Mouse (Mus musculus): ENCODE results near the gene Mpdu1.
A peak's percentile ranks its signal among the peaks of the same experiment; 100 is the strongest.

Gene Mpdu1

GRCm38 (mm10) chr11:69689891-69690290 lies 27.4 kb upstream of the Mpdu1 start:
- no peak for DNase-seq

GRCm38 (mm10) chr11:69687061-69687460 lies 24.6 kb upstream of the Mpdu1 start:
- DNase-seq: no peak

GRCm38 (mm10) chr11:69686377-69686776 lies 23.9 kb upstream of the Mpdu1 start:
- DNase-seq: peak; percentile 83 to 87

GRCm38 (mm10) chr11:69685526-69686148 lies 23.2 kb upstream of the Mpdu1 start, which contains the start of gene Tnfsf13:
Gene Tnfsf13, minus strand, starts transcription at chr11:69685784.
- DNase-seq: peak; percentile 59 to 74

GRCm38 (mm10) chr11:69684936-69685335 lies 22.5 kb upstream of the Mpdu1 start:
- DNase-seq: no peak

- DNase-seq: no peak
Observed at GRCm38 (mm10) chr11:69684128-69684745, 21.8 kb upstream of the Mpdu1 start.

GRCm38 (mm10) chr11:69683576-69683975 lies 21.1 kb upstream of the Mpdu1 start:
- DNase-seq: no peak

GRCm38 (mm10) chr11:69682840-69683533 lies 20.5 kb upstream of the Mpdu1 start:
- DNase-seq: peak; percentile 95

GRCm38 (mm10) chr11:69682209-69682839 lies 19.9 kb upstream of the Mpdu1 start:
- DNase-seq: no peak

- DNase-seq: peak; percentile 98 to 99
Observed at GRCm38 (mm10) chr11:69681314-69682208, 19.1 kb upstream of the Mpdu1 start, which contains the start of gene Senp3. Gene Senp3, minus strand, starts transcription at chr11:69682084.

- no peak for DNase-seq
Observed at GRCm38 (mm10) chr11:69680136-69680855, 17.9 kb upstream of the Mpdu1 start.

GRCm38 (mm10) chr11:69679144-69679543 lies 16.7 kb upstream of the Mpdu1 start:
- DNase-seq: no peak

GRCm38 (mm10) chr11:69672211-69672706 lies 9.8 kb upstream of the Mpdu1 start, which contains the start of gene Eif4a1:
Gene Eif4a1, minus strand, starts transcription at chr11:69672423.
- DNase-seq: peak; percentile 100

GRCm38 (mm10) chr11:69671726-69672124 lies 9.3 kb upstream of the Mpdu1 start:
- no peak for DNase-seq

- peak; percentile 97 to 98 for DNase-seq
Observed at GRCm38 (mm10) chr11:69670786-69671725, 8.6 kb upstream of the Mpdu1 start.

GRCm38 (mm10) chr11:69666665-69667005 lies 4.2 kb upstream of the Mpdu1 start:
- no peak for DNase-seq

GRCm38 (mm10) chr11:69665961-69666664 lies 3.7 kb upstream of the Mpdu1 start, which contains the start of gene Cd68:
Gene Cd68, minus strand, starts transcription at chr11:69666153.
- DNase-seq: peak; percentile 55 to 63

- DNase-seq: peak in 1 of 2 experiments; percentile 23
Observed at GRCm38 (mm10) chr11:69665457-69665960, 3.1 kb upstream of the Mpdu1 start.

GRCm38 (mm10) chr11:69664841-69665240 lies 2.4 kb upstream of the Mpdu1 start:
- DNase-seq: no peak
